Mouse (Mus musculus): ENCODE results near the gene Nek7.

- TF ChIP-seq CTCF (IDR thresholded peaks at IDR 0.05; ENCODE audit: low read depth) (no peak), EP300 (IDR thresholded peaks at IDR 0.05; ENCODE audit: low read depth) (no peak)
Observed at GRCm38 (mm10) chr1:138592466-138592865, 27.5 kb downstream of the Nek7 start.

Measured in liver, postnatal 0 days (tissue).